Mouse (Mus musculus): ENCODE results near the gene Gm45799. TPM values are rescaled to one million over a fixed set of nuclear protein-coding genes. Genes with fewer than 3 reads are reported as not detected.

Gm45799 gene
- polyA plus RNA-seq, 1 experiment from 2014 or later, result 45.8 TPM

DNA sequence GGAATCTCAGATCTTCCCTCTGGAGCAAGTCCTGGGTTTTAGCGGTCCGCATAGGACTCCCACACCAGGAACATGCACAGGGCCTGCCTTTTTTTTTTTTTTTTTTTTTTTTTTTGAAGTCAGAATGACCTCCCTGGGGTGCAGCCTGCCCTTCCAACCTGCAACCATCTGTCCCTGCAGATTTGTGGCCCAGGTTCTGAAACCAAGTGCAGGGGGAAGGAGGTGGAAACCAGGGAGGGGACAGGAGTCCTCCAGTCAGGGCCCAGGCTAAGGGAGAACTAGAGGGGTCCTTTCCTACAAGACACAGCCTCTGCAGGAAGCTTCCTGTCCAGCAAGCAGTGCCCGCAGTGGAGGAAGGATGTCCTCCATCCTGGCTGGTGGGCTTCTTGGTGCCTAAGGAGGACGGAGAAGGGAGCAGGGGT, 7.8 kb upstream of the Gm45799 start:
- peak overlapping the region; percentile 71 for H3K4me3 ChIP-seq (ENCODE audit: low read depth, low read length)
- no peaks in the 10 kb centered on the region for H3K9me3 ChIP-seq (ENCODE audit: low read length)
- TF ChIP-seq CTCF (IDR thresholded peaks at IDR 0.05; ENCODE audit: low read depth) (no peak), EP300 (IDR thresholded peaks at IDR 0.05; ENCODE audit: low read depth) (no peak)
- H3K4me2 ChIP-seq (ENCODE audit: low read depth, low read length), result peak overlapping the region; percentile 97
- peaks cover 5% of the 10 kb centered on the region for H3K4me1 ChIP-seq (ENCODE audit: insufficient read depth)
- H3K9ac ChIP-seq (replicated peaks), result peak overlapping the region; percentile 74; the same call in 1 of the 2 replicates
- WGBS (ENCODE audit: insufficient replicate concordance), result 32% methylated on average over 4 of the region's 4 CpGs
- DNase-seq (no peak), ATAC-seq (no peak)
- H3K36me3 ChIP-seq (replicated peaks; ENCODE audit: insufficient read depth, low read length), result peaks cover 13% of the 10 kb centered on the region
- H3K27ac ChIP-seq (ENCODE audit: low read depth), result no peak overlapping the region
- no peaks in the 10 kb centered on the region for H3K27me3 ChIP-seq (ENCODE audit: insufficient read depth, low read length)

DNA sequence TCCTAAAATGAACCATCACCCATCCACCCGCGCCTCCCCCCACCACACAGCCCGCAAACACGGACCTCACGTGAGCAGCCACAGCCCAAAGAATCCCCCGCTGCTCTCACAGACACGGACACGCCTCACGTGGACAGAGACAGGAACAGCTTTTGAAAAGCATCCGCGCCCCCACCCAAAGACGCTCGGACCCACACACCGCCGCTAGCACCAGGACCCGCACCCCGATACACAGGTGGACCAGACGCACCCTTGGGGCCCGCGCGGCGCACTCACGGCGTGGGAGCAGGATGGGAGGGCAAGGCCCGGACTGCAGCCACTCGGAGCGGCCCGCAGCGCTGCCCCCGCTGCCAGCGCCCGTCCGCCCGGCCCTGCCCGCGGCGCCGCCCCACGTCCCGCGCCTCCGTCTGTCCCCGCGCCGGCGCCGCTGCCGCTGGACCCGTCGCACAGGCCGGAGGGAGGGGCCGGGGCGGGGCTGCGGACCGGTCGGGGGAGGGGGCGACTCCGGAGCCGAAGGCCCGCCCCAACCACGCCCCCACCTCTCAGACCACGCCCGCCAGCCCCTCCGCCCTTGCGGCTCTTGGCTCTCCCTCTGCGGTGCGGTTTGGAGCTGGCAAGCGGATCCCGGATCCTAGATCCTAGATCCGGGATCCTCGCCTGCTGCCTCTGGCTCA, 7.1 kb upstream of the Gm45799 start, which contains the start of gene Trim3:
TSS of gene Trim3 (minus strand) at position 445 of the 674 bp plus-strand sequence.
- ATAC-seq (peak; percentile 95), DNase-seq (peak; percentile 91)
- Histone ChIP-seq H3K4me3 (ENCODE audit: low read depth, low read length) (peak within 1 kb of the TSS; percentile 71), H3K27me3 (ENCODE audit: insufficient read depth, low read length) (no peaks in the 10 kb centered on the region), H3K9ac (replicated peaks) (peak within 1 kb of the TSS; percentile 74), H3K4me1 (ENCODE audit: insufficient read depth) (peaks cover 5% of the 10 kb centered on the region), H3K36me3 (replicated peaks; ENCODE audit: insufficient read depth, low read length) (peaks cover 18% of the 10 kb centered on the region), H3K9me3 (ENCODE audit: low read length) (no peaks in the 10 kb centered on the region), H3K27ac (ENCODE audit: low read depth) (no peak within 1 kb of the TSS), H3K4me2 (ENCODE audit: low read depth, low read length) (peak within 1 kb of the TSS; percentile 97)
- WGBS (ENCODE audit: insufficient replicate concordance), result under 1% methylated on average over 70 of the region's 71 CpGs
- no peak for TF ChIP-seq EP300 (IDR thresholded peaks at IDR 0.05; ENCODE audit: low read depth)
- no peak for TF ChIP-seq CTCF (IDR thresholded peaks at IDR 0.05; ENCODE audit: low read depth)

DNA sequence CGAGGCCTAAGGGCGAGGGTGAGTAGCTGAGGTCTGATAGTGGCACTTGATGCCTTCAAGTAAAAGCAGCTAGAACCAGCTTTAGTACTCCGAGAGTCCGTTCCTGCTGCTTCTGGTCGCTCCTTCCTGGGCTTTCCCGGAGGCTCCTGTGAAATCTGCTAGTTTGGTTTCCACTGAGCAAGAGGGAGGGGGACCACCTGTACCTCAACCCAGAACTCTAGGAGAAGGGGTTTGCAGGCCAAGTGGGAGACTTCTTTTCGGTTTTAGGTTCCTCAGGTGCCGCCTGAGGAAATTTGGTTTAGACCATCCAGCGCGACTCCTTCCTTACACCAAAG, 6.6 kb upstream of the Gm45799 start:
- H3K27ac ChIP-seq (ENCODE audit: low read depth), result no peak overlapping the region

DNA sequence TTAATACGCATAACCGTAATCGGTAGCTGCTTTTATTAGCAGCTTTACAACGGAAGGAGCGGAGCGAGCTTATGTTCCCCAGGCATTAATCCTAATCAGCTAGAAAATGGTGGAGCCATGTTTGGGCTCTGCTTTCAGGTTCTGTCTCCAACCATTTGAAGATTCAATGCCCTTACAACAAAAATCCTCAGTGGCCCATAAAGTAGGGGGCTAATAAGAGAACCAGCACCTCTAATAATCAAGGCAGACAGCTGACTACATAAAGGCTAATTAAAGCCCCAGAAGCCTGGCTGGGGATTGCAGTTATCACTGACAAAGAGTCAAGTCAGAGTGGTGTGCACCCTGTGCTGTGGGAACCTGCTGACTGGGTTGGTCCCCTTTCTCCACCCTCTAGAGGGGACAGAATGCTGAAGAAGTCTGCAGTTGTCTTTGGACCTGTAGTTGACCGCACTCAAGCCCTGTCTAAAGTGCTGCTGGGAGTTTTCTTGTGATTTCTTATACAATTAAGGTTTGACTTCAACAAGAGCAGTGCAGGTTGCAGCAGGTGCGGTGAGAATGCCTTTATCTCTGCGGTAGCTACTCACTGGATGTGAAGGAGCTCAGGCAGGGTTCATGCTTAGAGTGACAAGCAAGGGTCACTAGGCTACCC, 6.0 kb upstream of the Gm45799 start:
- no peak for TF ChIP-seq CTCF (IDR thresholded peaks at IDR 0.05; ENCODE audit: low read depth)
- no peak for TF ChIP-seq EP300 (IDR thresholded peaks at IDR 0.05; ENCODE audit: low read depth)
- DNase-seq, result no peak
- Histone ChIP-seq H3K27ac (ENCODE audit: low read depth) (no peak overlapping the region), H3K9ac (replicated peaks) (no peak overlapping the region), H3K4me2 (ENCODE audit: low read depth, low read length) (peak overlapping the region; percentile 97), H3K4me1 (ENCODE audit: insufficient read depth) (peaks cover 10% of the 10 kb centered on the region), H3K4me3 (ENCODE audit: low read depth, low read length) (peak overlapping the region; percentile 71; the same call in 1 of the 2 replicates), H3K36me3 (replicated peaks; ENCODE audit: insufficient read depth, low read length) (peaks cover 18% of the 10 kb centered on the region), H3K27me3 (ENCODE audit: insufficient read depth, low read length) (no peaks in the 10 kb centered on the region), H3K9me3 (ENCODE audit: low read length) (no peaks in the 10 kb centered on the region)
- 50% methylated on average over 9 of the region's 9 CpGs for WGBS (ENCODE audit: insufficient replicate concordance)
- ATAC-seq, result no peak

More for the DNA sequence above, 6.6 kb upstream of the Gm45799 start:
- peak overlapping the region; percentile 71 for H3K4me3 ChIP-seq (ENCODE audit: low read depth, low read length)
- H3K4me2 ChIP-seq (ENCODE audit: low read depth, low read length), result peak overlapping the region; percentile 97
- peak overlapping the region; percentile 74 for H3K9ac ChIP-seq (replicated peaks)
- peaks cover 18% of the 10 kb centered on the region for H3K36me3 ChIP-seq (replicated peaks; ENCODE audit: insufficient read depth, low read length)
- TF ChIP-seq EP300 (IDR thresholded peaks at IDR 0.05; ENCODE audit: low read depth), result no peak
- no peak for TF ChIP-seq CTCF (IDR thresholded peaks at IDR 0.05; ENCODE audit: low read depth)
- H3K9me3 ChIP-seq (ENCODE audit: low read length), result no peaks in the 10 kb centered on the region
- H3K4me1 ChIP-seq (ENCODE audit: insufficient read depth), result peaks cover 6% of the 10 kb centered on the region
- ATAC-seq (no peak), DNase-seq (no peak)
- WGBS (ENCODE audit: insufficient replicate concordance), result 3% methylated on average over 10 of the region's 10 CpGs
- H3K27me3 ChIP-seq (ENCODE audit: insufficient read depth, low read length), result no peaks in the 10 kb centered on the region

DNA sequence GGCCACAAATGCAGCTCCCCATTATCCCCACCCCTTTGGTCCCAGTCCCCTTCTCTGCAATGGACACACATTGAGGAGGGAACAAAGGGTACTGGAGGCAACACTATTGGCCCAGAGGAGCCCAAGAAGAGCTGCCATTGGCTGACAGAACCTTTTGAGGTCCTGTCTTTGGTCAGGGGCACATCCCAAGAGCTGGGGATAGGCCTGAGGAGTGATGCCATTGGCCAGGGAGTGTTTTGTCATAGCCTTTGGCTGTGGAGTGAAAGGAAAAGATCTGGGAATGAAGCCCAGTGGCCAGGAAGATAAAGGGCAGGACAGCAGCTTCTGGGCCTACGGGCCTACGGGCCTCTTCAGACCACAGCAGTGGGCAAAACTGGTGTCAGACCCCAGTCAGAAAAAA, 4.6 kb upstream of the Gm45799 start:
- Histone ChIP-seq H3K27me3 (ENCODE audit: insufficient read depth, low read length) (no peaks in the 10 kb centered on the region), H3K4me3 (ENCODE audit: low read depth, low read length) (no peak overlapping the region), H3K36me3 (replicated peaks; ENCODE audit: insufficient read depth, low read length) (peaks cover 18% of the 10 kb centered on the region), H3K27ac (ENCODE audit: low read depth) (no peak overlapping the region), H3K9me3 (ENCODE audit: low read length) (no peaks in the 10 kb centered on the region), H3K4me2 (ENCODE audit: low read depth, low read length) (no peak overlapping the region), H3K9ac (replicated peaks) (no peak overlapping the region), H3K4me1 (ENCODE audit: insufficient read depth) (peaks cover 17% of the 10 kb centered on the region)
- ATAC-seq (no peak), DNase-seq (no peak)
- no peak for TF ChIP-seq CTCF (IDR thresholded peaks at IDR 0.05; ENCODE audit: low read depth)
- no peak for TF ChIP-seq EP300 (IDR thresholded peaks at IDR 0.05; ENCODE audit: low read depth)
- WGBS (ENCODE audit: insufficient replicate concordance), result 80% methylated on average over 2 of the region's 2 CpGs

DNA sequence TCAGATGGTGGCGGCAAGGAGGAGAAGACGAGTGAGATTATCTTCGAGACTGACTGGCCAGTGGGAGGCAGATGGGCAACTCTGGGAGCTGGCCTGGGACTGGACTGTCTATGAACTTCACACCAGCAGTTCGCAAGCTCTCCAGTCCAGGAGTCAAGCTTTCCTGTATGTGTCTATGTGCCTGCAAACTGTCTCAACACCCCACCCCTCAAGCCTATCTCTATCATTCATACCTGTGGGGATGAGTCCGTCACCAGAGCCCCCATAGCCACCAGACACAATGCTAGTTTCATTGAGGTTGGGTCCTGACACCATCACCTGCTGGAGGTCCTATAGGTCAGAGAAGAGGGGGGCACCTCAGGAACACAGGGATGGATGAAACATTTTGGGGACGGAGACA, 1.6 kb upstream of the Gm45799 start:
- 84% methylated on average over 6 of the region's 6 CpGs for whole genome bisulfite sequencing (ENCODE audit: insufficient replicate concordance)
- peaks cover 30% of the 10 kb centered on the region for H3K4me1 ChIP-seq (ENCODE audit: insufficient read depth)
- H3K27ac ChIP-seq (ENCODE audit: low read depth), result no peak overlapping the region
- H3K9me3 ChIP-seq (ENCODE audit: low read length), result no peaks in the 10 kb centered on the region
- peaks cover 21% of the 10 kb centered on the region for H3K36me3 ChIP-seq (replicated peaks; ENCODE audit: insufficient read depth, low read length)
- H3K4me2 ChIP-seq (ENCODE audit: low read depth, low read length), result no peak overlapping the region
- H3K4me3 ChIP-seq (ENCODE audit: low read depth, low read length), result no peak overlapping the region
- TF ChIP-seq CTCF (IDR thresholded peaks at IDR 0.05; ENCODE audit: low read depth) (no peak), EP300 (IDR thresholded peaks at IDR 0.05; ENCODE audit: low read depth) (no peak)
- H3K9ac ChIP-seq (replicated peaks), result no peak overlapping the region
- ATAC-seq, result no peak
- H3K27me3 ChIP-seq (ENCODE audit: insufficient read depth, low read length), result no peaks in the 10 kb centered on the region
- DNase-seq, result no peak
